Mouse (Mus musculus) intestine, embryonic 16.5 days (tissue): ENCODE measurements at regions not wholly inside any gene's neighbourhood (a gene's known extent, or its start where the extent isn't known, plus 50 kb on each side); places are given as distances from the start of the nearest gene placed in this dataset.

ENCODE experiments used
- ATAC-seq: fragments of 200-750 bp; cut with Nextera tagmentation; 2 replicates; pipeline ENCODE4 v1.8.0; 2017; ENCODE audit warnings: moderate TSS enrichment, moderate library complexity
- H3K27ac ChIP-seq: fragments of 300-500 bp; sonication (generic); 2 replicates; pipeline ENCODE4 v1.5.1; 2014; ENCODE audit warnings: mild to moderate bottlenecking, low read length
- H3K27me3 ChIP-seq: fragments of 300-500 bp; sonication (generic); replicated peaks from 2 replicates; pipeline ENCODE4 v1.6.1; 2014; ENCODE audit warnings: low read length, control low read depth, mixed read lengths; ENCODE audit not compliant: control insufficient read depth, insufficient read depth
- H3K36me3 ChIP-seq: fragments of 300-500 bp; sonication (generic); 2 replicates; pipeline ENCODE4 v1.6.1; 2014; ENCODE audit warnings: low read length, control low read depth; ENCODE audit not compliant: control insufficient read depth, insufficient read depth
- H3K4me1 ChIP-seq: fragments of 300-500 bp; sonication (generic); 2 replicates; pipeline ENCODE4 v1.6.1; 2014; ENCODE audit warnings: low read length, control low read depth, mixed read lengths; ENCODE audit not compliant: control insufficient read depth, insufficient read depth
- H3K4me2 ChIP-seq: fragments of 300-500 bp; sonication (generic); 2 replicates; pipeline ENCODE4 v1.6.1; 2014; ENCODE audit warnings: low read depth, low read length, control low read depth
- H3K4me3 ChIP-seq: fragments of 300-500 bp; sonication (generic); 2 replicates; pipeline ENCODE4 v1.5.1; 2014; ENCODE audit warnings: mild to moderate bottlenecking, low read length
- H3K9ac ChIP-seq: fragments of 300-500 bp; sonication (generic); 2 replicates; pipeline ENCODE4 v1.6.1; 2014; ENCODE audit warnings: low read depth, low read length
- H3K9me3 ChIP-seq: fragments of 300-500 bp; sonication (generic); 2 replicates; pipeline ENCODE4 v1.6.1; 2016; ENCODE audit warnings: low read length, control low read depth; ENCODE audit not compliant: control insufficient read depth
- WGBS: fragments of 180-500 bp; shearing (Covaris S2); extraction: QIAGEN DNeasy Blood & Tissue Kit; methylation state at CpG from one replicate; pipeline ENCODE4 v1.1.7; 2014; 5-methylcytosine and 5-hydroxymethylcytosine counted together

DNA sequence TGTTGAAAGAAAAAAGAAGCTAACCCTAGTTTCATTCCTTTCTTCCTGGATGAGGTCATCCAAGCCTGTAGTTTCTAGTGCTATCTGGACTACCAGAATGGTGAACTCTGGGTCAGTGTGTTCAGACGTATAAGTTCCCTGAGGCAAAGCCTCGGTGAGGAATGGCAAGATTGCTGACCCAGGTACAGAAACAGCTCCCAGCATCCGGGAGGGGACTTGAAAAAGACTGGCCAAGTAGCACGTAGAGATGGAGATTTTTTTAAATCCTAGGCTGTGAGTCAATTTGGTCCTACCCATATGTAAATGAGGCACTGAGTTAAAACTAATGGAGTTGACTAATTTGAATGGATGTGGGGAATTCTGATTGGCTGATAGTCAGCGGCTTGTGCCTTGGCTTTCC, 55.0 kb upstream of the Gm11084 start:
- Histone ChIP-seq H3K36me3 (no peaks in the 10 kb centered on the region), H3K9ac (no peak overlapping the region), H3K27me3 (no peaks in the 10 kb centered on the region), H3K9me3 (no peaks in the 10 kb centered on the region), H3K4me1 (peaks cover 6% of the 10 kb centered on the region), H3K4me2 (no peak overlapping the region), H3K27ac (no peak overlapping the region), H3K4me3 (no peak overlapping the region)
- ATAC-seq = no peak
- 51% methylated on average over 5 of the region's 5 CpGs for WGBS

DNA sequence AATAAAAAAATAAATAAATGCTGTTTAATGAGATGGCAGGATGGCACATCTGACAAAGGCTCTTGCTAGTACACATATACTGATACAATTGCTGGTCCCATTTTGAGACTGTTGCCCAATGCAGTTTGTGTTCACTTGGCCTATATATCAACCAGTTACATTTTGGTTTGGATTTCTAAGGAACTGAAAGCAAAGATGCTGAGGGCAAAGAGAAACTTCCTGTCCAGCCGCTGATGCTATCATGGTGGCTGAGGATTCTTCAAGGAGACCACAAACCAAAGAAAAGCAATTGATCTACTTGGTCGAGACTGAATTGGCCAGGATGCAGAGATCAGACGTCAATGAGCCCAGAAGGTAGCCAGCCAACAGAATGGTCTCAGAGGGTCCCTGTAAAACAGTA, 53.5 kb upstream of the Gm11084 start:
- Histone ChIP-seq H3K27me3 (no peaks in the 10 kb centered on the region), H3K9ac (no peak overlapping the region), H3K4me1 (peaks cover 6% of the 10 kb centered on the region), H3K27ac (no peak overlapping the region), H3K9me3 (no peaks in the 10 kb centered on the region), H3K4me2 (no peak overlapping the region), H3K36me3 (no peaks in the 10 kb centered on the region), H3K4me3 (no peak overlapping the region)
- WGBS = 71% methylated on average over 3 of the region's 3 CpGs
- no peak for ATAC-seq

DNA sequence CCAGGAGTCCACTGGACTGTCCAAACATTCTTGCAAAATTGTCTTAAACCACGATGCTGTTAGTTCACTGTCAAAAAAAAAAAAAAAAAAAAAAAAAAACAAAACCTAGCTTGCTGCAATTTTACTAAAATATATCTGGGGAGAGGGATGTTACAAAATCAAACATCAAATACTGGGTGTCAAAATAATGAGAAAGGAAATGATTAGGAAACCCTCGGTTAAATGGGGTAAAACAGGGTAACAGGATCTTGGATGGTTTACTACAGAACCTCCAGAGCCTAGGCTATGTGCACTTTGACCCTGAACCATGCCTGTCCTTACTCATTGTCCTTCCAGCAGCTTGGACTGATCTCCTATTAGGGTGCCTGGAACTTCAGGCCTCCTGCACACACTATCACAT, 52.8 kb upstream of the Gm11084 start:
- ATAC-seq = no peak
- Histone ChIP-seq H3K4me1 (peaks cover 6% of the 10 kb centered on the region), H3K36me3 (no peaks in the 10 kb centered on the region), H3K27ac (no peak overlapping the region), H3K4me3 (no peak overlapping the region), H3K9me3 (no peaks in the 10 kb centered on the region), H3K4me2 (no peak overlapping the region), H3K27me3 (no peaks in the 10 kb centered on the region), H3K9ac (no peak overlapping the region)
- 60% methylated on average over 2 of the region's 2 CpGs for WGBS

DNA sequence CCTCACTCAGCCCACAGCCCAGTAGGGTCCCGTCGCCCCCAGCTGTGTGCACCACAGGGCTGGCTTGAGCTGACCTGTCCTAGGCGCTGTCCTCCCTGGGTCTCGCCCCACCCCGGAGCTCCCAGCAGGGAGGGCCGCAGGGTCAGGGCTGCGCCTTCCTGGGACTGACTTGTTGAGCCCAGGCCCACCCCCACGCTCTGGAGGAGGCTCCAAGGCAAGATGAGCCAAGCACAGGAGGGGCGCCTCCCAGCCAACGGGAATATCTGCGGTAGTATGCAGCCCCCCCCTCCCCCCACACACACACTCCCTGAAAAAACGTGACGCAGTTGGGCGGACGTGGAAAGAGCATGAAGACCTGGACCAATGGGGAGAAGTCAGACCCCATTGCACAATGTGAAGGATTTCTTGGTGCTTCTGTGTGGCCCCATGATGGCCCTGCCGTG, 51.8 kb upstream of the Gm11084 start:
- peak; percentile 85 for ATAC-seq

DNA sequence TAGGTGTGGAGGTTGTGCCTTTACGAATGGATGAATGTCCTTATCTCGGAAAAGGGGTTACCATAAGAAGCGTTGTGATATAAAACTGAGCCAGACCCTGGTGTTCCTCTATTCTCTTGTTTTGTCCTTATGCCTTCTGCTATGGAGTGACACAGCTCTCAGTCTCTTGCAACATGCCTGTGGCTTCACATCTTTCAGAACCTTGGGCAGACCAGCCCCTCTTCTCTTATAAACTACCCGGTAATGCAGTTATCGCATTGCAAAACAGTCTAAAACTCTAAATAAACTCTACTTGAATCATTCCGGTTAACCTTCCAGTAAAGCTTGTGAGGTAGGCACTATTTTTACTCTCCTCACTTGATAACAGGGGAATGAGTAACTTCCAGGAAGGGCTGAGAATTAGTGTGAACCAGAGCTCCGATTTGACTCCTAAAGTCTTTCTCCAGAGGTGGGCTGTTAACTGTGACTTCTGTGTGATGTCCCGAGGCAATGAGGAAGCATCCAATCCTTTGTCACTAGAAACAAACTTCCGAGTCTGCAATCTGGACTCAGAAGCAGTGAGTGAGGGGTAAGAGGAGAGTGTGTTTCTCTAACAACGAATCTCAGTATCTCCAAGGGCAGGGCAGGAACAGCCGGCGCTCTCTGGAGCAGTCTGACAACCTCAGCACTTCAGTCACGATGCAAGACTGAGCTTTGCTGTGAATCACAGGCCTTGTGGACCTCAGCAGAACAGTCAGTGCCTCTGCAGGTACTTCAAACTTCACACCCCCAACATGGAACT, 50.9 kb upstream of the Gm11084 start:
- Histone ChIP-seq H3K4me1 (peaks cover 6% of the 10 kb centered on the region), H3K4me3 (no peak overlapping the region), H3K27ac (peak overlapping the region; percentile 20), H3K9ac (peak overlapping the region; percentile 57; the same call in 1 of the 2 replicates), H3K9me3 (no peaks in the 10 kb centered on the region), H3K4me2 (peak overlapping the region; percentile 49; the same call in 1 of the 2 replicates), H3K36me3 (no peaks in the 10 kb centered on the region), H3K27me3 (no peaks in the 10 kb centered on the region)
- ATAC-seq = peak; percentile 73
- WGBS = 49% methylated on average over 13 of the region's 13 CpGs

More for the DNA sequence above, 51.8 kb upstream of the Gm11084 start:
- Histone ChIP-seq H3K9ac (peak overlapping the region; percentile 57), H3K4me1 (peaks cover 6% of the 10 kb centered on the region), H3K27ac (peak overlapping the region; percentile 20), H3K36me3 (no peaks in the 10 kb centered on the region), H3K4me2 (peak overlapping the region; percentile 49), H3K9me3 (no peaks in the 10 kb centered on the region), H3K27me3 (no peaks in the 10 kb centered on the region), H3K4me3 (no peak overlapping the region)
- 19% methylated on average over 16 of the region's 16 CpGs for WGBS
